Mouse (Mus musculus) liver, embryonic 13.5 days (tissue): ENCODE results near the gene Ccdc188. TPM values are rescaled to one million over a fixed set of nuclear protein-coding genes. Genes with fewer than 3 reads are reported as not detected.

Source experiments
- ATAC-seq: fragments of 200-750 bp; cut with Nextera tagmentation; 2 replicates; pipeline ENCODE4 v1.8.0; 2017; ENCODE audit warnings: low read depth, mild to moderate bottlenecking, moderate number of reproducible peaks, moderate library complexity
- DNase-seq: peaks from one replicate; pipeline ENCODE4 v3.0.0; 2022
- H3K27ac ChIP-seq: fragments of 300-500 bp; sonication (generic); 2 replicates; pipeline ENCODE4 v1.5.1; 2015; ENCODE audit warnings: moderate library complexity, mild to moderate bottlenecking, inconsistent platforms
- H3K27me3 ChIP-seq: fragments of 300-500 bp; sonication (generic); 2 replicates; pipeline ENCODE4 v1.6.1; 2015; ENCODE audit warnings: mild to moderate bottlenecking, inconsistent platforms
- H3K36me3 ChIP-seq: fragments of 300-500 bp; sonication (generic); 2 replicates; pipeline ENCODE4 v1.6.1; 2015; ENCODE audit warnings: mild to moderate bottlenecking, inconsistent platforms
- H3K4me1 ChIP-seq: fragments of 300-500 bp; sonication (generic); replicated peaks from 2 replicates; pipeline ENCODE4 v1.6.1; 2015; ENCODE audit warnings: inconsistent platforms
- H3K4me2 ChIP-seq: fragments of 300-500 bp; sonication (generic); 2 replicates; pipeline ENCODE4 v1.6.1; 2015; ENCODE audit warnings: inconsistent platforms, mild to moderate bottlenecking, moderate library complexity
- H3K4me3 ChIP-seq: fragments of 300-500 bp; sonication (generic); replicated peaks from 2 replicates; pipeline ENCODE4 v1.5.1; 2015; ENCODE audit warnings: mild to moderate bottlenecking, inconsistent platforms
- H3K9ac ChIP-seq: fragments of 300-500 bp; sonication (generic); 2 replicates; pipeline ENCODE4 v1.6.1; 2015; ENCODE audit warnings: mild to moderate bottlenecking, inconsistent platforms
- H3K9me3 ChIP-seq: fragments of 300-500 bp; sonication (generic); replicated peaks from 2 replicates; pipeline ENCODE4 v1.6.1; 2016; ENCODE audit warnings: inconsistent platforms
- WGBS: fragments of 180-500 bp; shearing (Covaris S2); methylation state at CpG from one replicate; pipeline ENCODE4 v1.1.7; 2015; ENCODE audit not compliant: insufficient replicate concordance; 5-methylcytosine and 5-hydroxymethylcytosine counted together
- polyA plus RNA-seq: library from polyadenylated mRNA; unstranded; fragments of >200 nt; fragmentation: Nextera tagmentation; extraction: Ambion mirVana; gene quantifications from 2 replicates; pipeline ENCODE4 v1.2.1, GENCODE M21; 2015

Ccdc188 gene
- not detected in 2 replicates for polyA plus RNA-seq

DNA sequence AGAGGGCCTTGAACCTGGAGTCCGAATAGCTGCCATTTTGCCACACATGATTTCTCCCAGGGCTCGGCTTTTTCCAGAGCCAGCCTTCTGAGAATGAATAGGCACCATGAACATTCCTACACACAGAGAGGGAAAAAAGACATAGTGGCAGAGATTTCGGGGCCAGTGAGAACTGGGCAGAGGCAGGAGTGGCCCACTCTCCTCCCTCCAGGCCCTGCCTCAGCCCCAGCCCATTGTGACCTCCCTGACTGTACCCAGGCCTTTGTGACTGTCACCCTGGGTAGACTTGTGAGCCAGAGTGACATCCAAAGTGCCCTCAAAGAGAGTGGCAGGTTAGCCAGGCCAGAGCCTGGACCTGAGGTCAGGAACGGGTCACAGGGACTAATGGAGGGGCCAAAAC, at the start of gene Ccdc188:
Ccdc188 (plus strand) TSS at position 301 of the 400 bp plus-strand sequence.
- DNase-seq: no peak
- Histone ChIP-seq H3K27ac (no peak within 1 kb of the TSS), H3K4me1 (peaks cover 12% of the 10 kb centered on the region), H3K9me3 (no peaks in the 10 kb centered on the region), H3K9ac (no peak within 1 kb of the TSS), H3K4me3 (no peak within 1 kb of the TSS), H3K4me2 (no peak within 1 kb of the TSS), H3K36me3 (no peaks in the 10 kb centered on the region), H3K27me3 (no peaks in the 10 kb centered on the region)
- 60% methylated on average over 4 of the region's 4 CpGs for WGBS
- ATAC-seq: no peak

- 39% methylated on average over 5 of the region's 5 CpGs for WGBS
- ATAC-seq: no peak
Measured at GRCm38 (mm10) chr16:18169156-18169555, 48.5 kb upstream of the Ccdc188 start.

DNA sequence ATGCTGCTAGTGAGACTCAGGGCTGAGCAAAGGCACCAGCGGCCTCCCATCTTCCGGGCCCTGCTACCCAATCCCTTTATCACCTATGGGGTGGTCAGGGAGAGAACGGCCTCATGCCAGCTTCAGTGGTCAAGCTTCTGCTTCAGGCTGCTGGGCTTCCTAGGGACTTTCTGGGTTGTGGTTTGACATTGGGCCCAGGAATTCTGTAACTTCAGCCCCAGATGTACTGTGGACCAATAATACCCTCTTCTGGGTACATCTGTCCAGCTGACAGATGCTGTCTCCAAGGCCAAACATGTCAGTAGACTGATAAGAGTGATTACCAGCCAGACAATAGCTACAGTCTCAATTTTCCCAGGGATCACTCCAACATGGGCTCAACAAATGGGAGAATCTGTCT, 47.9 kb upstream of the Ccdc188 start:
- no peaks in the 10 kb centered on the region for H3K36me3 ChIP-seq

More at GRCm38 (mm10) chr16:18169156-18169555, 48.5 kb upstream of the Ccdc188 start:
- H3K4me3 ChIP-seq: no peak overlapping the region
- no peaks in the 10 kb centered on the region for H3K36me3 ChIP-seq
- H3K27me3 ChIP-seq: no peaks in the 10 kb centered on the region
- H3K9ac ChIP-seq: no peak overlapping the region
- no peak overlapping the region for H3K27ac ChIP-seq
- no peak for DNase-seq
- H3K4me2 ChIP-seq: no peak overlapping the region
- no peaks in the 10 kb centered on the region for H3K4me1 ChIP-seq
- H3K9me3 ChIP-seq: no peaks in the 10 kb centered on the region

DNA sequence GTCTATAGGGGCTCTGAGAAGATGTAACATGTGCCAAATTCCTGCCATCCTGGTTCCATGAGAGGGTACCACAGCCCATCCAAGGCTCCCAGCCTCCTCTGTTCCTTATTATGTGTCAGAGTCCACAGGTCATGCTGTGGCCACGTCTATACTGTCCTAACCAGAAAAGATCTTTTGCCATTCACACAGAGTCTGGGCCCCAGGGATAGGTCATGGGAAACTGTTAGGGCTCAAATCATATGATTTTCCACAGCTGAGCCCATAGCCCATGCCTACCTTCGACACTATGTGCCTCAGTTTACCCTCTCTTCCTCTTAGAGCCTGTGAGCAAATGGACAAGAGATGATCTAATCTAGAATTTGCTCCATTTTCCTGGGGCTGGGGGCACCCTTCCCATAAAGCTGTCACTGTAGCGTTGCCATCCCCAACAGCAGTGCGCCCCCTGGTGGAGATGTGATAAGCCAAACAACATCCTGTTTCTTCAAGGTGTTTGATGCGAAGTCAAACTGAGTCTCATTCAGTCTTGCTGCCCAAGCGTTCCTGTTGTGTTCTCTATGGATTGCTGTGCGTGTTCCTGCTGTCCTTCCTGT, 45.3 kb upstream of the Ccdc188 start:
- H3K27ac ChIP-seq: no peak overlapping the region
- no peak overlapping the region for H3K4me2 ChIP-seq
- WGBS: 5% methylated on average over 7 of the region's 7 CpGs
- no peak overlapping the region for H3K9ac ChIP-seq
- no peaks in the 10 kb centered on the region for H3K36me3 ChIP-seq
- H3K4me3 ChIP-seq: no peak overlapping the region
- H3K4me1 ChIP-seq: peaks cover 15% of the 10 kb centered on the region; the same call in 1 of the 2 replicates
- ATAC-seq (no peak), DNase-seq (peak; percentile 26)
- H3K9me3 ChIP-seq: no peaks in the 10 kb centered on the region
- no peaks in the 10 kb centered on the region for H3K27me3 ChIP-seq

More for the DNA sequence above, 47.9 kb upstream of the Ccdc188 start:
- ATAC-seq: no peak
- no peak overlapping the region for H3K4me2 ChIP-seq
- DNase-seq: no peak
- no peaks in the 10 kb centered on the region for H3K9me3 ChIP-seq
- H3K4me3 ChIP-seq: no peak overlapping the region
- WGBS: 77% methylated on average over 3 of the region's 3 CpGs
- H3K27me3 ChIP-seq: no peaks in the 10 kb centered on the region
- H3K9ac ChIP-seq: no peak overlapping the region
- no peaks in the 10 kb centered on the region for H3K4me1 ChIP-seq
- no peak overlapping the region for H3K27ac ChIP-seq

GRCm38 (mm10) chr16:18173231-18173630, 44.4 kb upstream of the Ccdc188 start:
- Histone ChIP-seq H3K4me1 (peaks cover 15% of the 10 kb centered on the region; the same call in 1 of the 2 replicates), H3K9me3 (no peaks in the 10 kb centered on the region), H3K27me3 (no peaks in the 10 kb centered on the region), H3K9ac (no peak overlapping the region), H3K36me3 (no peaks in the 10 kb centered on the region), H3K4me2 (no peak overlapping the region), H3K27ac (no peak overlapping the region), H3K4me3 (no peak overlapping the region)
- DNase-seq (no peak), ATAC-seq (no peak)
- 75% methylated on average over 9 of the region's 9 CpGs for WGBS

DNA sequence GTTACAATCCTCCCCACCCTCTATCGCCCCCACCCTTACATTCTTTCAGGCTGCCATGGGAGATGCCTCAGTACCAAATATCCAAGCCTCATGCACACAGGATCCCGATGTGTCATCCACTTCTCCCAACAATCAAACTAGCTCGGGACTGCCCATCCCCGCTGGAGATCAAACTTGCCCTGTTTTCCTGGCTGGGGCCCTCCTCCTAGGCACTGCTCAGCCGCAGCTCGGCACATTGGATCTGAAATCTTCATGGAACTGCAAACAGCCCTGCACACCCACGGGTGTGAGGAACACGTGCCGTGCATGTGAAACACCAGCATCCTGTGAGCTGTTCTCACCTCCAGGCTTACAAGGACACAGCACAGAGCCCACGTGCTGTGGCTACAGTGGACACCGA, 43.9 kb upstream of the Ccdc188 start:
- no peak for ATAC-seq

DNA sequence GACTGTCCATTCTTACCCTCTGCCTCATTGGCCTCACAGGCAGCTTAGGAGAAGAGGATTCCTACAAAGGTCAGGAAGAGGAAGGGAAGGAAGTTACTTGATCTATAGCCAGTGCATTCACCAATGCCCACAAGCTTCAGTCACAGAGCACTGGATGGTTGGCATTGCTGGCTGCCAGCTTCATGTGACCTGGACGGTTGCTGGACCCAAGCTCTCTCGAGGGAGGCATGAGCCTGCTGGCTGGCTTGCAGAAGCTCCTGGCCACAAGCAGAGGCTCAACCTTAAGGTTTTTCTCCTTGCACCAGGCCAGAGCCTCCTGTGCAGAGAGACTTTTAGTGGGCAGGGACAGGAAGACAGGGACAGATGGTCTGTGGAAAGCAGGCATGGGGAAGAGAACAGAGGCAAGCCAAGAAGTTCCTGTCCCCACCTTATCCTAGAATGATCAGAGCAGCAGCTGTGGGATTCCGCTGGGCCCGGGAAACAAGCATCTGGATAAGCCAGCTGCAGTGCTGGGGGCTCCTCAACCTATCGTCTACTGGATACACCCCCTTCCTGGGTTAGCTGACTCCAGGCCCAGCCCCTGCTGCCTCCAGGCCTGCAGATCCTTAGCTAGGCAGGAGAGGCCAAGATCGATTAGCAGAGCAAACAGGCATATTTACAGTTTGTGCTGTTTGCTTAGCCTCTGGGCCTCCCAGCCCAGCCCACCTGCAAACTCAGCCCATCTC, 41.7 kb upstream of the Ccdc188 start:
- Histone ChIP-seq H3K27ac (no peak overlapping the region), H3K9ac (no peak overlapping the region), H3K36me3 (no peaks in the 10 kb centered on the region)

More for the DNA sequence above, 43.9 kb upstream of the Ccdc188 start:
- no peak overlapping the region for H3K27ac ChIP-seq
- H3K9ac ChIP-seq: no peak overlapping the region
- WGBS: 71% methylated on average over 11 of the region's 11 CpGs
- no peak overlapping the region for H3K4me3 ChIP-seq
- no peaks in the 10 kb centered on the region for H3K36me3 ChIP-seq
- peaks cover 16% of the 10 kb centered on the region; the same call in 1 of the 2 replicates for H3K4me1 ChIP-seq
- no peaks in the 10 kb centered on the region for H3K27me3 ChIP-seq
- no peak overlapping the region for H3K4me2 ChIP-seq
- DNase-seq: no peak
- no peaks in the 10 kb centered on the region for H3K9me3 ChIP-seq

DNA sequence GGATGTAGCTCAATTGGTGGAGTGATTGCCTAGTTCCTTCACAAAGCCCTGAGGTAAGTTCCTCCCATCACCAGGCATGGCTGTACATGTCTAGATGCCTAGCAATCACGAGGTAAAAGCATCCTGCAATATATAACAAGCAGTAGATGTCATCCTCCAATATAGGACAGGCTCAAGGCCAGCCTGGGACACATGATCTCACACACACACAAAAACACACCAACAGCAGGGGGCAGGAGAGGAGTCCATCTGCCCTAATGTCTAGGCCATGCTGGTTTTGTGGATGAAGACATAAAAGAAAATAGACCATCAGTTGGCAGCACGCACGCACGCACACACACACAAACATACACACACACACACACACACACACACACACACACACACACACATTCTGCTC, 40.9 kb upstream of the Ccdc188 start:
- no peak overlapping the region for H3K4me3 ChIP-seq
- no peak overlapping the region for H3K4me2 ChIP-seq
- H3K4me1 ChIP-seq: peaks cover 18% of the 10 kb centered on the region; the same call in 1 of the 2 replicates
- DNase-seq (no peak), ATAC-seq (peak; percentile 24; the same call in 1 of the 2 replicates)
- H3K27me3 ChIP-seq: no peaks in the 10 kb centered on the region
- H3K9ac ChIP-seq: no peak overlapping the region
- 69% methylated on average over 4 of the region's 4 CpGs for WGBS
- no peak overlapping the region for H3K27ac ChIP-seq
- no peaks in the 10 kb centered on the region for H3K36me3 ChIP-seq
- H3K9me3 ChIP-seq: no peaks in the 10 kb centered on the region

More for the DNA sequence above, 41.7 kb upstream of the Ccdc188 start:
- ATAC-seq (peak; percentile 76), DNase-seq (peak; percentile 10)
- 19% methylated on average over 6 of the region's 6 CpGs for WGBS
- no peaks in the 10 kb centered on the region for H3K9me3 ChIP-seq
- H3K27me3 ChIP-seq: no peaks in the 10 kb centered on the region
- no peak overlapping the region for H3K4me3 ChIP-seq
- no peak overlapping the region for H3K4me2 ChIP-seq
- peaks cover 18% of the 10 kb centered on the region; the same call in 1 of the 2 replicates for H3K4me1 ChIP-seq

GRCm38 (mm10) chr16:18179591-18179990, 38.1 kb upstream of the Ccdc188 start:
- 50% methylated on average over 2 of the region's 2 CpGs for WGBS
- Histone ChIP-seq H3K4me3 (no peak overlapping the region), H3K36me3 (no peaks in the 10 kb centered on the region), H3K4me2 (no peak overlapping the region), H3K27ac (no peak overlapping the region), H3K9ac (no peak overlapping the region), H3K9me3 (no peaks in the 10 kb centered on the region), H3K4me1 (peaks cover 18% of the 10 kb centered on the region; the same call in 1 of the 2 replicates), H3K27me3 (no peaks in the 10 kb centered on the region)
- ATAC-seq: no peak
- DNase-seq: no peak

GRCm38 (mm10) chr16:18181398-18181797, 36.3 kb upstream of the Ccdc188 start:
- no peak overlapping the region for H3K27ac ChIP-seq
- H3K36me3 ChIP-seq: no peaks in the 10 kb centered on the region
- no peaks in the 10 kb centered on the region for H3K9me3 ChIP-seq
- no peak for DNase-seq
- no peak overlapping the region for H3K4me3 ChIP-seq
- ATAC-seq: no peak
- H3K4me2 ChIP-seq: no peak overlapping the region
- H3K27me3 ChIP-seq: no peaks in the 10 kb centered on the region
- H3K9ac ChIP-seq: no peak overlapping the region
- WGBS: 58% methylated on average over 10 of the region's 10 CpGs
- H3K4me1 ChIP-seq: peaks cover 9% of the 10 kb centered on the region; the same call in 1 of the 2 replicates

GRCm38 (mm10) chr16:18182766-18183165, 34.9 kb upstream of the Ccdc188 start:
- Histone ChIP-seq H3K4me1 (peaks cover 11% of the 10 kb centered on the region; the same call in 1 of the 2 replicates), H3K27ac (no peak overlapping the region), H3K9me3 (no peaks in the 10 kb centered on the region), H3K27me3 (no peaks in the 10 kb centered on the region), H3K4me3 (no peak overlapping the region), H3K36me3 (no peaks in the 10 kb centered on the region), H3K9ac (no peak overlapping the region), H3K4me2 (no peak overlapping the region)
- DNase-seq (no peak), ATAC-seq (no peak)
- WGBS: 60% methylated on average over 8 of the region's 8 CpGs
